Mouse (Mus musculus): ENCODE measurements around the gene Gltp.
A peak's percentile ranks its signal among the peaks of the same experiment; 100 is the strongest.

The Gltp gene

GRCm38 (mm10) chr5:114657426-114657825 is 33.4 kb downstream of the Gltp start:
- DNase-seq: peak in 1 of 2 experiments; percentile 36

GRCm38 (mm10) chr5:114656305-114656704 is 34.5 kb downstream of the Gltp start:
- DNase-seq: no peak

GRCm38 (mm10) chr5:114655721-114656120 is 35.1 kb downstream of the Gltp start:
- no peak for DNase-seq

- no peak for DNase-seq
Observed at GRCm38 (mm10) chr5:114653656-114654437, 36.9 kb downstream of the Gltp start.

GRCm38 (mm10) chr5:114651449-114651848 is 39.3 kb downstream of the Gltp start:
- DNase-seq: no peak

GRCm38 (mm10) chr5:114651002-114651401 is 39.8 kb downstream of the Gltp start:
- DNase-seq: no peak

- no peak for DNase-seq
Observed at GRCm38 (mm10) chr5:114648728-114649311, 42.0 kb downstream of the Gltp start.

GRCm38 (mm10) chr5:114647211-114647974 is 43.4 kb downstream of the Gltp start:
- DNase-seq: peak; percentile 41 to 47

- DNase-seq: no peak
Observed at GRCm38 (mm10) chr5:114645916-114646315, 44.9 kb downstream of the Gltp start.

GRCm38 (mm10) chr5:114644918-114645317 is 45.9 kb downstream of the Gltp start:
- no peak for DNase-seq

- no peak for DNase-seq
Observed at GRCm38 (mm10) chr5:114640809-114641208, 50.0 kb downstream of the Gltp start.

GRCm38 (mm10) chr5:114639645-114639957 is 51.2 kb downstream of the Gltp start:
- DNase-seq: no peak

GRCm38 (mm10) chr5:114638769-114639644 is 51.8 kb downstream of the Gltp start:
- peak; percentile 89 to 93 for DNase-seq

GRCm38 (mm10) chr5:114636091-114636490 is 54.7 kb downstream of the Gltp start:
- no peak for DNase-seq

- peak in 1 of 2 experiments; percentile 40 for DNase-seq
Observed at GRCm38 (mm10) chr5:114631336-114631735, 59.4 kb downstream of the Gltp start.

- peak; percentile 55 to 78 for DNase-seq
Observed at GRCm38 (mm10) chr5:114625590-114625989, 65.2 kb downstream of the Gltp start.

GRCm38 (mm10) chr5:114620305-114620704 is 70.5 kb downstream of the Gltp start:
- no peak for DNase-seq

Measured in cerebellum, postnatal 25 days (tissue).